Mouse (Mus musculus) kidney, adult 2 months (tissue): ENCODE results near the gene Hoxa4. TPM values are rescaled to one million over a fixed set of nuclear protein-coding genes. Genes with fewer than 3 reads are reported as not detected.

Experiments
- DNase-seq: peaks from one replicate; pipeline ENCODE4 v3.0.0; 2021
- H3K27ac ChIP-seq: fragments of 200-500 bp; 2 replicates; pipeline ENCODE4 v1.5.1; 2012; ENCODE audit warnings: low read depth, low read length, control low read depth, inconsistent platforms; ENCODE audit not compliant: insufficient read depth
- H3K27me3 ChIP-seq: fragments of 200-500 bp; replicated peaks from 2 replicates; pipeline ENCODE4 v1.6.1; 2012; ENCODE audit warnings: mild to moderate bottlenecking, moderate library complexity, low read length, inconsistent platforms; ENCODE audit not compliant: control insufficient read depth, insufficient read depth
- H3K36me3 ChIP-seq: fragments of 200-500 bp; 2 replicates; pipeline ENCODE4 v1.6.1; 2012; ENCODE audit warnings: mild to moderate bottlenecking, moderate library complexity, low read length, inconsistent platforms; ENCODE audit not compliant: control insufficient read depth, insufficient read depth
- H3K4me1 ChIP-seq: fragments of 200-500 bp; 2 replicates; pipeline ENCODE4 v1.6.1; 2011; ENCODE audit warnings: low read length; ENCODE audit not compliant: control insufficient read depth, insufficient read depth
- H3K4me3 ChIP-seq: fragments of 200-500 bp; 2 replicates; pipeline ENCODE4 v1.5.1; 2011; ENCODE audit warnings: mild to moderate bottlenecking, low read depth, low read length, control low read depth; ENCODE audit not compliant: insufficient read depth
- CTCF ChIP-seq: fragments of 200-500 bp; conservative IDR thresholded peaks from 2 replicates; pipeline ENCODE4 v1.5.1; 2011; ENCODE audit warnings: low read depth, mild to moderate bottlenecking, control low read depth, low read length, moderate library complexity, mixed read lengths; ENCODE audit not compliant: insufficient read depth, insufficient read length
- POLR2A ChIP-seq: fragments of 200-500 bp; IDR thresholded peaks from one replicate; pipeline ENCODE4 v1.6.1; 2011; ENCODE audit warnings: low read depth, low read length, control low read depth
- WGBS: fragments of 180-500 bp; shearing (Covaris S2); methylation state at CpG from one replicate; pipeline ENCODE4 v1.1.7; 2018; 5-methylcytosine and 5-hydroxymethylcytosine counted together
- polyA plus RNA-seq: library from polyadenylated mRNA; depleted of rRNA; stranded (reverse); fragments of >200 nt; gene quantifications from 2 replicates; pipeline ENCODE4 v1.2.3, GENCODE M21; 2012

Gene Hoxa4
- polyA plus RNA-seq, 1 experiment = 2.8 TPM

DNA sequence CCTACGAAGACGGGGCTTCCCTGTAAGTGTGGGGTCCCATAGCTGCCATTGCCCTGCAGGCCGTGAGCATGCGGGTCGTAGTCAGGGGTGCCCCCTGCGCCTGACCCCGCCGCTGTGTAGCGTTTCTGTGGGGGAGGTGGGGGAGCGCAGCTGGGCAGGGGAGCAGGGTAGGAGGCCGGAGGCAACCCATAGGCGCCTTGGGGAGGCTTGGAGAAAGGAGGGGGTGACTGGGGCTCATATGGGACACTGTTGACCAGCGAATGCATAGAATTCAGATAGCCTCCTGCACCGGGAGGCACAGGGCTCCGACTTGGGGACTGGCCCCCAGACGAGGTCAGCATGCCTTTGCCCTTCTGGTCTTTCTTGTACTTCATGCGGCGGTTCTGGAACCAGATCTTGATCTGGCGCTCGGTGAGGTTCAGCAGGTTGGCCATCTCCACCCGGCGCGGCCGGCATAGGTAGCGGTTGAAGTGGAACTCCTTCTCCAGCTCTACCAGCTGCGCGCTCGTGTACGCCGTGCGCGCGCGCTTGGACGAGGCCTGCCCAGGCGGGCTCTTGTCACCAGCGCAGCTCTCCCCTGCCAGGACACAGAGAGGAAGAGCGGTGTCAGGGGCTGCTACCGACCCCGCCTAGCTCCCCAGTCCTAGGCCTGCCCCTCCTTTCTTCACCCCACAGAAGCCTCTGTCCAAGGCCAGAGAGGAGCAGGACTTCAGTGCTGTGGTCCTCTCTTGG lies 21.2 kb downstream of the Hoxa4 start:
- 62% methylated on average over 40 of the region's 40 CpGs for WGBS
- no peaks in the 10 kb centered on the region for H3K27me3 ChIP-seq

DNA sequence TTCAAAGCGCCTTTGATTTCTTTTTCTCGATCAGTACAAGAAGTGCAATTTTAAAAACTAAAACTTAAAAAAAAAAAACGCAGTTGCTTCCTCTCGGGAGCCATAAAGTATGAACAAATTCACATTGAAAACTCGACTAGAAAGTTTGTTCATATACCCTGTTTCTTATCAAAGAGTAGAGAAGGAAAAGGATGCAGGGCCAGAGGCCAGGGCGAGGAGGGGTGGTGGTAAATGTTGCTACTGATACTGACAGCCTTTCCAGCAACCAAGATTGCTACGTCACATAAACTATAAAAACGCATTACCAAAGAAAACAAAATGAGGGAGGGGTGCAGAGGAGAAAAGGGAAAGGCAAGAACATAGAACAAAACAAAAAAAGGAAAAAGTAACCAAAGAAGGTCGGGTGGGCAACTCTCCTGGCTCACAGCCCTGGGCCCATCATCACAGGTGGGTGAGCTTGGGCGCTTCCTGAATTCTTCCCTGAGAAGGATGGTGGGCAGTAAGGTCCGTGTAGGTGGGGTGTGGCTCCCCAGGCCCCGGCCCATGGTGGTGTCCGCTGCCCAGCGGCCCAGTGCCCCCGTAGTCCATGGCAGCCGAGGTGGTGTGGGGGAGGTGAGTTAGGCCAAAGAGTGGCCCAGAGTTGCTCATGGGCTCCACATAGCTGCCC lies 21.9 kb downstream of the Hoxa4 start:
- H3K27ac ChIP-seq = no peak overlapping the region
- TF ChIP-seq CTCF (no peak), POLR2A (no peak)
- DNase-seq = no peak
- WGBS = 70% methylated on average over 16 of the region's 16 CpGs
- no peak overlapping the region for H3K4me3 ChIP-seq
- 0 out of 2 replicates have a peak, but pooled peaks cover 5% of the 10 kb centered on the region for H3K4me1 ChIP-seq
- no peaks in the 10 kb centered on the region; the same call in 1 of the 2 replicates for H3K36me3 ChIP-seq
- H3K27me3 ChIP-seq = no peaks in the 10 kb centered on the region

More for the DNA sequence above, 21.2 kb downstream of the Hoxa4 start:
- peak; percentile 62 for DNase-seq
- Histone ChIP-seq H3K4me3 (no peak overlapping the region), H3K36me3 (no peaks in the 10 kb centered on the region; the same call in 1 of the 2 replicates), H3K4me1 (peaks cover 9% of the 10 kb centered on the region; the same call in 1 of the 2 replicates), H3K27ac (peak overlapping the region; percentile 46; the same call in 1 of the 2 replicates)
- TF ChIP-seq CTCF (no peak), POLR2A (no peak)

DNA sequence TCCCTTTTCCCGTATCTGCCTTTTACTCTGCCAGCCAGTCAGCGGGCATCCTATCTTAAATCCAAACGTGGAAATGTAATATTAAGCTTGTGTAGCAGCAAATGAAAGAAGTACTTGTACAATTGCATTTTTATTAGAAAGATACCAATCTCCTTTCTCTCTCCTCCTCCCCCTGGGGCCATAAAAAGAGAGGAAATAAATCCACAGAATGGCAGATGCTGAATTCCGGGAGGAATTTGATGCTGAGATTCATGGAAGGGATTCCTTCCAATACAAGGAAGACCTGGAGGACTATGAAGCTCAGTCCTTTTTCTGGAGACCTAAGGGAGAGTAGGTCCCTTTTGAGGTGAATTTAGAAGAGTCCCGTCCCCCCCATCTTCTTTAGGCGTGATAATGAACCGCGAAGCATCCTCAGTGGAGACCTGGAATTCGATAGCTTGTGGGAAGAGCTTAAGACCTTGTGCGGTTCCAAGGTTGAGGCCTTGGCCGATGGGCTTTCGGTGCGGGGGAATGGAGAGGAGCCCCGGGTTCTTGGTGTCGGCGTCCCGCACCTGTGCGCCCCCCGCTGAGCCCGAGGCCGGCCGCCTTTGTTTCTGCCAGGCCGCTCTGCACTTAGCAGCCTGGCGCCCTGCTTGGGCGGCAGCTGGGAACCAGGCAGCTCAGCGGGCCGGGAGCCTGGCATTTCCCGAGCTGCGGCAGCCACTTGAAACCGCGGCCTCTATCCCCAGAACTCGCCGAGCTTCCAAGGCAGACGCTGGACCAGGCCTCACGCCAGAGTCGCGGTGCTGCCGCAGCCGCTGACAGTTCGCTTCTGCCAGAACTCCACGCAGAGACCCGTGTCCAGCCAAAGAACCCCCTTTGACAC lies 23.1 kb downstream of the Hoxa4 start:
- H3K27ac ChIP-seq = no peak overlapping the region
- H3K4me1 ChIP-seq = 0 out of 2 replicates have a peak, but pooled peaks cover 5% of the 10 kb centered on the region
- H3K27me3 ChIP-seq = no peaks in the 10 kb centered on the region
- no peak overlapping the region for H3K4me3 ChIP-seq
- TF ChIP-seq POLR2A (no peak), CTCF (no peak)
- DNase-seq = no peak
- WGBS = 65% methylated on average over 42 of the region's 42 CpGs
- H3K36me3 ChIP-seq = no peaks in the 10 kb centered on the region; the same call in 1 of the 2 replicates

GRCm38 (mm10) chr6:52167736-52168161 lies 23.8 kb downstream of the Hoxa4 start:
- Histone ChIP-seq H3K4me1 (0 out of 2 replicates have a peak, but pooled peaks cover 5% of the 10 kb centered on the region), H3K4me3 (no peak overlapping the region), H3K27ac (no peak overlapping the region), H3K27me3 (no peaks in the 10 kb centered on the region), H3K36me3 (no peaks in the 10 kb centered on the region; the same call in 1 of the 2 replicates)
- DNase-seq = no peak
- no peak for TF ChIP-seq CTCF
- no peak for TF ChIP-seq POLR2A
- 87% methylated on average over 14 of the region's 14 CpGs for WGBS

- Histone ChIP-seq H3K27me3 (no peaks in the 10 kb centered on the region), H3K4me3 (no peak overlapping the region), H3K27ac (no peak overlapping the region), H3K36me3 (no peaks in the 10 kb centered on the region; the same call in 1 of the 2 replicates), H3K4me1 (0 out of 2 replicates have a peak, but pooled peaks cover 5% of the 10 kb centered on the region)
- DNase-seq = no peak
- TF ChIP-seq CTCF (no peak), POLR2A (no peak)
- WGBS = 86% methylated on average over 1 of the region's 1 CpGs
Measured at GRCm38 (mm10) chr6:52167176-52167575, 24.4 kb downstream of the Hoxa4 start.

DNA sequence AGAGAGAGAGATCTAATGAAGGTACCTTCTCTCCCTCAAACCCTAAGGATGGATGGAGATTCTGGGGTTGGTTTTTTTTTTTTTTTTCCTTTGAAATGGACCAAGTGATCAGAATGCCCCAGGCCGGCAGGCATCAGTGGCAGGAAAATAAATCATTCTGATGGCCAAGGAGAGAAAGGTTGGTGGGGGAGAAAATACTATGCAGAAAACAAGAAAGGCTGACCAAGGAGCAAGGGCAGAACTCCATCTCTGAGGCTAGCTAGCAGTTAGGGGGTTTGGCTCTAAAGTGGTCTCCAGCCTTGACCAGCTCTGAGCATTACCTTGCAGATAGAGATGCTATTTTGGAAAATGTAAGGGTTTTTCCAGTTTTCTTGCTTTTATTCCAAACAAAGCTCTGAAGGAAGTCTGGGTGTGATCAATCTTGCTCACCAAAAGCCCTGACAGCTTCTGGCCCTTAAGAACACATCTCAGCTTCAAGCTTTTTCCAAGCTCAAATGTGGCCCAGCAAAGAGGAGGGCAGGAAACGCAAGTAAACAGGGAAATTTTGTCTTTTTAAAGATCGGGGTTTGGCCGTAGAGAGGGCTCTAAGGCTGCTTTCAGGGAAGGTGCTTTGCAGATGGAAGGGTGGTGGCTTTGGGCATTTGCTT lies 25.0 kb downstream of the Hoxa4 start:
- Histone ChIP-seq H3K4me3 (no peak overlapping the region), H3K36me3 (no peaks in the 10 kb centered on the region; the same call in 1 of the 2 replicates), H3K27ac (no peak overlapping the region), H3K27me3 (no peaks in the 10 kb centered on the region), H3K4me1 (0 out of 2 replicates have a peak, but pooled peaks cover 4% of the 10 kb centered on the region)
- DNase-seq = no peak
- WGBS = 62% methylated on average over 4 of the region's 4 CpGs
- TF ChIP-seq CTCF = no peak
